Mouse (Mus musculus) liver, embryonic 14.5 days (tissue): Measurements from ENCODE around the gene Rgs9. TPM values are rescaled to one million over a fixed set of nuclear protein-coding genes. Genes with fewer than 3 reads are reported as not detected.

ENCODE experiments used
- ATAC-seq: fragments of 200-750 bp; cut with Nextera tagmentation; 2 replicates; pipeline ENCODE4 v1.8.0; 2017; ENCODE audit warnings: moderate number of reproducible peaks, mild to moderate bottlenecking, moderate library complexity; ENCODE audit not compliant: insufficient read depth
- DNase-seq, 3 experiments: peaks; one replicate each; pipeline ENCODE4 v3.0.0-alpha.2; 2012 to 2013; ENCODE audit warnings: low read depth in 3 of 3, low spot score in 3 of 3
- H3K27ac ChIP-seq: fragments of 300-500 bp; sonication (generic); 2 replicates; pipeline ENCODE4 v1.5.1; 2014; ENCODE audit warnings: moderate library complexity, mild to moderate bottlenecking, control low read depth, inconsistent platforms
- H3K27me3 ChIP-seq: fragments of 300-500 bp; sonication (generic); 2 replicates; pipeline ENCODE4 v1.6.1; 2014; ENCODE audit warnings: mild to moderate bottlenecking, low read length, moderate library complexity; ENCODE audit not compliant: control insufficient read depth, insufficient read depth
- H3K36me3 ChIP-seq: fragments of 300-500 bp; sonication (generic); replicated peaks from 2 replicates; pipeline ENCODE4 v1.6.1; 2014; ENCODE audit warnings: low read depth; ENCODE audit not compliant: control insufficient read depth, insufficient read depth
- H3K4me1 ChIP-seq, 2 experiments: fragments of 200-500 bp in 1 of 2; fragments of 300-500 bp in 1 of 2; sonication (generic) in 1 of 2; replicated peaks; 2 replicates each; pipeline ENCODE4 v1.6.1; 2012 to 2014; ENCODE audit warnings: antibody characterized with exemption in 1 of 2, inconsistent platforms in 1 of 2, low read length in 1 of 2; ENCODE audit not compliant: control insufficient read depth in 2 of 2, insufficient read depth in 2 of 2
- H3K4me2 ChIP-seq: fragments of 300-500 bp; sonication (generic); 2 replicates; pipeline ENCODE4 v1.6.1; 2014; ENCODE audit warnings: low read depth, mild to moderate bottlenecking, control low read depth, moderate library complexity
- H3K4me3 ChIP-seq, 2 experiments: fragments of 200-500 bp in 1 of 2; fragments of 300-500 bp in 1 of 2; sonication (generic) in 1 of 2; 2 replicates each; pipeline ENCODE4 v1.5.1; 2012 to 2014; ENCODE audit warnings: low read depth in 2 of 2, low read length in 2 of 2, mild to moderate bottlenecking in 2 of 2, control low read depth in 1 of 2, inconsistent platforms in 1 of 2, moderate library complexity in 1 of 2; ENCODE audit not compliant: insufficient read depth in 1 of 2
- H3K9ac ChIP-seq: fragments of 300-500 bp; sonication (generic); replicated peaks from 2 replicates; pipeline ENCODE4 v1.6.1; 2014; ENCODE audit warnings: mild to moderate bottlenecking, control low read depth, moderate library complexity
- H3K9me3 ChIP-seq: fragments of 300-500 bp; sonication (generic); 2 replicates; pipeline ENCODE4 v1.6.1; 2016; ENCODE audit warnings: low read length, mixed read lengths; ENCODE audit not compliant: control insufficient read depth
- CTCF ChIP-seq: IDR thresholded peaks from 2 replicates; pipeline ENCODE4 v1.5.1; 2016; ENCODE audit warnings: antibody characterized with exemption, low read depth, control low read depth
- EP300 ChIP-seq: IDR thresholded peaks from 2 replicates; pipeline ENCODE4 v1.6.1; 2016; ENCODE audit warnings: antibody characterized with exemption, low read depth
- WGBS: fragments of 180-500 bp; shearing (Covaris S2); extraction: QIAGEN DNeasy Blood & Tissue Kit; methylation state at CpG from one replicate; pipeline ENCODE4 v1.1.7; 2014; ENCODE audit not compliant: insufficient replicate concordance; 5-methylcytosine and 5-hydroxymethylcytosine counted together
- polyA plus RNA-seq, 2 experiments: library from polyadenylated mRNA; depleted of rRNA in 1 of 2; stranded (reverse) in 1 of 2; unstranded in 1 of 2; fragments of >200 nt; fragmentation: Nextera tagmentation in 1 of 2; extraction: Ambion mirVana in 1 of 2; gene quantifications; 2 replicates each; pipeline versions ENCODE4 v1.2.1 to v1.2.3; 2012 to 2014

Gene Rgs9
- polyA plus RNA-seq, 2 experiments: 0.09 TPM; not detected in 1

DNA sequence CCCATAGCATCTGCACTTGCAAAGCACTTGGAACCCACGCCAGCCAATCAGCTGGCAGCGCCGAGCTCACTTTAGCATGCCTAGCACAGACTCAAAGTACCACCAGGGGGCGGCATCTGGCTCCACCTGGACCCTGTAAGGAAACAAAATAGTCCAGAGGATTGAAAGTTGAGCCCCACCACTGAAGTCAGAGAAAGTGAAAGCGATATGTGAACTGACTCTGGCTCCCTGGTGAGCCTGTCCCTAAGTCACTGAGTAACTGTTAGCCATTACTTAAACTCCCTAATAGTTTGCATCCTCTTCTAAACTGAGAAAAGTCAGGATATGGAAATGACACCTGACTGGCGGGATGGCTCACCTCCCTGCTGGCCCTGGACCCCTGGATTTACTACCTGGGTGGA lies 33.5 kb upstream of the Rgs9 start:
- Histone ChIP-seq H3K27ac (no peak overlapping the region), H3K4me1 (peaks cover 0 to 7% of the 10 kb centered on the region in 2 experiments; a peak in 1 of 4 replicates), H3K9me3 (no peaks in the 10 kb centered on the region), H3K27me3 (no peaks in the 10 kb centered on the region), H3K36me3 (no peaks in the 10 kb centered on the region), H3K9ac (peak overlapping the region; percentile 46), H3K4me3 (peak overlapping the region; percentile 48 to 55), H3K4me2 (peak overlapping the region; percentile 64)
- TF ChIP-seq EP300 (no peak), CTCF (peak; percentile 93)
- 6% methylated on average over 6 of the region's 6 CpGs for WGBS
- ATAC-seq (peak; percentile 86), DNase-seq (peak; percentile 79 to 83 (median 81))

DNA sequence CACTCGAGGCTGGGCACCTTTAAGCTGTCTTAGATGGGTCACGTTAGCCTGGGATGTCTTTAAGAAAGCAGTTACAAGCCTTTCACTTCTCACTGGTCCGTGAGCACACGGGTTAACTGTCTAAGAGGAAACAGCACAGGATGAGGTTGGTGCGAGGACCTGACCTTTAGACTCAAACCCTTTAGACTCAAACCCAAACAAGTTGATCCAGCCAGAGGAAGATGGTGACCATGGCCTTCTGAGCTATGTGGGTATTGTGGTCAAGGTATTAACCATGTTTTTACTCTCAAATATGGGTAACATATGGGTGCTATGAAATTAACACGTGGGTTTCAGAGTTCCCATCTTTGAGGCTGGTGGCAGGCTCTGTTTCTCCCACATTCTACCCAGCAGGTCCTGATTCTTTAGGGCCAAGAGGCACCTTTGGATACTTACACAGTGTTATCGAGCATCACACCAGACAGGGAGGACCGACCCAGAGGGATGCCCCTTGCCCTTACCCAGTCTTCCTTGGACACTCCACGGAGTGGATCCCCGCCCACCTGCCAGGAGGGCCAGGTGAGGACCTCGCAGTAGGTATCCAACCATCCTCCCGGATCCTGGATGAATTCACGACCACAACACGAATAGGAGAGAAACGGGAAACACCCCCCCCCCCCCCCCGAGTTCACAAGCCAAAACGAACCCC lies 32.9 kb upstream of the Rgs9 start:
- Histone ChIP-seq H3K36me3 (no peaks in the 10 kb centered on the region), H3K4me2 (peak overlapping the region; percentile 64), H3K9me3 (no peaks in the 10 kb centered on the region), H3K4me1 (peaks cover 0 to 7% of the 10 kb centered on the region in 2 experiments; a peak in 1 of 4 replicates), H3K9ac (no peak overlapping the region), H3K27ac (no peak overlapping the region), H3K4me3 (no peak overlapping the region), H3K27me3 (no peaks in the 10 kb centered on the region)
- DNase-seq: no peak
- no peak for TF ChIP-seq CTCF
- no peak for TF ChIP-seq EP300
- peak; percentile 46 for ATAC-seq
- 27% methylated on average over 17 of the region's 17 CpGs for WGBS

DNA sequence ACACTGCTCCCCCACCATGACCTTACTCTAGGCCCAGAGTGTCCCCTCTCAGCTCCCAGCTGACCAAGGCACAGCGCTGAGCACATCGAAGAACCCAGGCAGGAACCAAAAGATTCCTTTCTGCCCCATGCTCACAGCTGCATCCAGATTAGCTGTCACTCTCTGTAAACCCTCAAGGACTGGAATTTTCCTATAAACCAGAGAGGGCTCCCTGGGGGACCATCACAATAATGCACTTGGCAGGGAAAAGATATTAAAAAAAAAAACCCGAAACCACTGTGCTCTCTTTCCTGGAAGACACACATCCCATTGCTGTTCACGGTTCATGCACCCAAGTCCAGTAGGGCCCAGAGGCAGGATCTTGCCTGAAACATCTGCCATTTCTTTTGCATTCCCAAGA lies 31.4 kb upstream of the Rgs9 start:
- no peak overlapping the region for H3K4me2 ChIP-seq
- H3K4me1 ChIP-seq: peaks cover 0 to 7% of the 10 kb centered on the region in 2 experiments; a peak in 1 of 4 replicates
- DNase-seq (no peak), ATAC-seq (no peak)
- no peak overlapping the region for H3K9ac ChIP-seq
- no peak overlapping the region for H3K27ac ChIP-seq
- H3K9me3 ChIP-seq: no peaks in the 10 kb centered on the region
- no peaks in the 10 kb centered on the region for H3K36me3 ChIP-seq
- TF ChIP-seq CTCF (no peak), EP300 (no peak)
- H3K27me3 ChIP-seq: no peaks in the 10 kb centered on the region
- 51% methylated on average over 4 of the region's 4 CpGs for WGBS
- H3K4me3 ChIP-seq: no peak overlapping the region

DNA sequence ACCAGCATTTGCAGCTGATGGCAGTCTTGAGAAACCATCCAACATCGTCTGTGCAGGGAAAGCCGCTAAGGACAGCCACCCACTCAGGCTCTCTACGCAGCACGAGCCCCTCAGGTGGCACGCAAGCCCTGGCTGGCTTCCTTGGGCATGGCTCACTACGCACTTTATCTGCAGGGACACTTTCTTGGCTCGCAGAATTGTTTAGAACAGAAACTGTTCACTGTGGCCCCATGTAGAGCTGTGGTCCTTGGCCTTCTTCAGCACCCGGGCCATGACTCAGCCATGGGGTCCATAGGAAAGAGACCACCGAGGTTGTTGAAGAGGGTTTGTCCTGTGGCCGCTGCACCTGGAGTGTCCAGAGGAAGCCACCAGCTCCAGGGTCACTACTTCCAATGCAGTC lies 30.0 kb upstream of the Rgs9 start:
- Histone ChIP-seq H3K36me3 (no peaks in the 10 kb centered on the region), H3K27ac (no peak overlapping the region), H3K9ac (no peak overlapping the region), H3K9me3 (no peaks in the 10 kb centered on the region), H3K27me3 (no peaks in the 10 kb centered on the region), H3K4me2 (no peak overlapping the region), H3K4me3 (no peak overlapping the region), H3K4me1 (peaks cover 0 to 7% of the 10 kb centered on the region in 2 experiments; a peak in 1 of 4 replicates)
- TF ChIP-seq EP300: no peak
- no peak for TF ChIP-seq CTCF
- no peak for ATAC-seq
- 58% methylated on average over 10 of the region's 10 CpGs for WGBS
- no peak for DNase-seq

DNA sequence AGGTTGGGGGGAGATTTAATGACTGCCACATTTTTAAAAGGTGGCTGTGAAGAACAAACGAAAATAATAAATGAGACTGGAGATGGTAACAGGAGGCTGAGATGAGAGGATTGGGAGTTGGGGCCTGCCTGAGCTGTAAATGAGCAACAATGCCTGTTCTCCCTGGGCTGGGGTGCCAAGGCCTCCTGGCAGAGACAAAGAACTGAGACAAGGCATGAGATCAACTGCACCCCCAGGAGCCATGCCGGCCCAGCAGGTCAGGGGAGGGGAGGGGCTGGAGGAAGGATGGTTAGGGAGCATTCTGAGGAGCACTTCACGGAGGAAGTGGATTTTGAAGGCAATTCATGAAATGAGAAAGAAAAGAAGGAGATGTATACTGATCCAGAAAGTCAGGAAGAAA lies 29.5 kb upstream of the Rgs9 start:
- H3K9me3 ChIP-seq: no peaks in the 10 kb centered on the region
- H3K4me1 ChIP-seq: peaks cover 0 to 7% of the 10 kb centered on the region in 2 experiments; a peak in 1 of 4 replicates
- ATAC-seq (no peak), DNase-seq (no peak)
- no peak overlapping the region for H3K27ac ChIP-seq
- no peak overlapping the region for H3K4me2 ChIP-seq
- no peaks in the 10 kb centered on the region for H3K27me3 ChIP-seq
- whole genome bisulfite sequencing: 42% methylated on average over 3 of the region's 3 CpGs
- no peak overlapping the region for H3K9ac ChIP-seq
- H3K4me3 ChIP-seq: no peak overlapping the region
- TF ChIP-seq CTCF (no peak), EP300 (no peak)
- H3K36me3 ChIP-seq: no peaks in the 10 kb centered on the region
